Mouse (Mus musculus) spleen, adult 2 months (tissue): ENCODE results near the gene Olfr686. TPM values are rescaled to one million over a fixed set of nuclear protein-coding genes. Genes with fewer than 3 reads are reported as not detected.

Source experiments
- DNase-seq, 2 experiments: peaks; one replicate each; pipeline versions ENCODE4 v3.0.0 to v3.0.0-alpha.2; 2012 to 2021; ENCODE audit warnings: low spot score in 2 of 2, low read depth in 1 of 2
- H3K27ac ChIP-seq: fragments of 200-500 bp; 2 replicates; pipeline ENCODE4 v1.5.1; 2012; ENCODE audit warnings: low read length, inconsistent platforms; ENCODE audit not compliant: insufficient read depth
- H3K27me3 ChIP-seq: fragments of 200-500 bp; 2 replicates; pipeline ENCODE4 v1.6.1; 2012; ENCODE audit warnings: mild to moderate bottlenecking, moderate library complexity, low read length, inconsistent platforms; ENCODE audit not compliant: control insufficient read depth, insufficient read depth
- H3K36me3 ChIP-seq: fragments of 200-500 bp; 2 replicates; pipeline ENCODE4 v1.6.1; 2012; ENCODE audit warnings: mild to moderate bottlenecking, low read length, inconsistent platforms; ENCODE audit not compliant: control insufficient read depth, insufficient read depth
- H3K4me1 ChIP-seq: fragments of 200-500 bp; 2 replicates; pipeline ENCODE4 v1.6.1; 2011; ENCODE audit warnings: inconsistent platforms; ENCODE audit not compliant: control insufficient read depth, insufficient read depth, insufficient read length
- H3K4me3 ChIP-seq: fragments of 200-500 bp; 2 replicates; pipeline ENCODE4 v1.5.1; 2011; ENCODE audit warnings: mild to moderate bottlenecking, inconsistent platforms; ENCODE audit not compliant: insufficient read depth, insufficient read length; ENCODE audit errors: extremely low read depth
- CTCF ChIP-seq: fragments of 200-500 bp; IDR thresholded peaks from 2 replicates; pipeline ENCODE4 v1.5.1; 2011; ENCODE audit warnings: mild to moderate bottlenecking, inconsistent platforms; ENCODE audit not compliant: insufficient read depth, insufficient read length, insufficient replicate concordance; ENCODE audit errors: extremely low read depth
- POLR2A ChIP-seq: fragments of 200-500 bp; IDR thresholded peaks from 2 replicates; pipeline ENCODE4 v1.6.1; 2011; ENCODE audit warnings: low read depth, low read length, inconsistent platforms
- WGBS: fragments of 180-500 bp; shearing (Covaris S2); methylation state at CpG from one replicate; pipeline ENCODE4 v1.1.7; 2018; 5-methylcytosine and 5-hydroxymethylcytosine counted together
- polyA plus RNA-seq: library from polyadenylated mRNA; depleted of rRNA; stranded (reverse); fragments of >200 nt; gene quantifications from 2 replicates; pipeline ENCODE4 v1.2.3, GENCODE M21; 2012; rRNA removed

Olfr686 gene
- polyA plus RNA-seq, 1 experiment = not detected

DNA sequence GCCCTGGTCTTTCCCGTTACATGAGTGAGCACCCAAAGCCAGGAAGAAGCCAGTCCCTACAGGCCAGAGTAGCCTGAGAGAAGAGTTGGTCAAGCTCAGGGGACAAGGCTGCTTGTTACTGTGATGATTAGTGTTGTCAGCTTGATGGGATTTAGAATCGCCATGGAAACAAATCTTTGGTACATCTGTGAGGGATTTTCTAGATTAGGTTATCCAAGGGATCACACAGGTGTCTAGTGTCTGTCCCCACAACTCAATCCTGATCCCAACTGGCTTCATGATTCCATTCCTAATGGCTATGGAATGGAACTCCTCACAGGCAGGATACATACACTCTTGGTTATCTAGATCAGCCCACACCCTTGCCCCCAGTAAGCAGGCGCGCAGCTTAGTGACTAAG, 11.0 kb upstream of the Olfr686 start:
- no peaks in the 10 kb centered on the region for H3K36me3 ChIP-seq
- TF ChIP-seq POLR2A = no peak
- TF ChIP-seq CTCF = no peak
- 92% methylated on average over 4 of the region's 4 CpGs for WGBS
- H3K27ac ChIP-seq = no peak overlapping the region
- H3K4me3 ChIP-seq = no peak overlapping the region
- no peaks in the 10 kb centered on the region for H3K4me1 ChIP-seq
- H3K27me3 ChIP-seq = no peaks in the 10 kb centered on the region
- no peak for DNase-seq

DNA sequence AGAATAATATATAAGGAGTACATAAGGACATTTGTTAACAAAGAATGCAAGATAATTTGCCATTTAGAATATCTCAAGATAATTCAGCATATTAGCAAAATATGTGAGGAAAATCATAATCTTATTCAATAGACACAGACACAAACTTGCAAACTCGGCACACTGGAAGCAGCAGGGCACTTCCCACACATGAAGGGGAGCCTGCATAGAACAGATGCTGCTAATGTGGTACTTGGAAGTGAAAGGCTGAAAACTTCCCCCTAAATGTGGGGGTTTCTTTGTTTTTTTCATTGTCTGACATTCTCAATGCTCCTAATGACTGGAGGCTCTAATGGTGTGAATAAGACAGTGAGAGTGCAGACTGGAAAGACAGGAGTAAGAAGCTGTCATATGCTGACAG, 7.5 kb upstream of the Olfr686 start:
- Histone ChIP-seq H3K27me3 (no peaks in the 10 kb centered on the region), H3K27ac (no peak overlapping the region), H3K4me1 (no peaks in the 10 kb centered on the region), H3K4me3 (no peak overlapping the region), H3K36me3 (no peaks in the 10 kb centered on the region)
- no peak for TF ChIP-seq POLR2A
- TF ChIP-seq CTCF = no peak
- WGBS = 62% methylated on average over 1 of the region's 1 CpGs
- no peak for DNase-seq

DNA sequence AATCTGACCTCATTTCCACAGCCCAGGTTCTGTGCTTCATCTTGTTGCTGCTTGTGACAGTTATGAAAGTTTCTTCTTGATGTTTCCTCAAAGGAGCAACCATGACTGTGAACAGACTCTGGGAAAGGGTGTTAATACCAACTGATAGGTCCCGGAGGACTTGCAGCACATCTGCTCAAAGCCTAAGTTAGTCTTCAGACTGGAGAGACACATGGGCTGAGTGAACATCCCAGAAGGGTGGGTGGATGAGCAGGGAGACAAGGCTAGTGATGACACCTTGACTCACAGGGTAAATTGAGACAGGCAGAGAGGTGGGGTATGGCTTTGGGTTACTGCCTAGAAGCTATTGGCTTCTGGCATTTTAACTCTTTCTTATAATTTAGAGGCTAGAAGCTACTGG, 21.4 kb downstream of the Olfr686 start, which contains the start of gene Olfr685:
TSS of gene Olfr685 (minus strand) at position 101 of the 400 bp plus-strand sequence.
- no peak for TF ChIP-seq POLR2A
- TF ChIP-seq CTCF = no peak
- Histone ChIP-seq H3K4me3 (no peak within 1 kb of the TSS), H3K36me3 (no peaks in the 10 kb centered on the region), H3K27me3 (no peaks in the 10 kb centered on the region), H3K4me1 (no peaks in the 10 kb centered on the region), H3K27ac (no peak within 1 kb of the TSS)
- DNase-seq = no peak
- 87% methylated on average over 1 of the region's 1 CpGs for WGBS

DNA sequence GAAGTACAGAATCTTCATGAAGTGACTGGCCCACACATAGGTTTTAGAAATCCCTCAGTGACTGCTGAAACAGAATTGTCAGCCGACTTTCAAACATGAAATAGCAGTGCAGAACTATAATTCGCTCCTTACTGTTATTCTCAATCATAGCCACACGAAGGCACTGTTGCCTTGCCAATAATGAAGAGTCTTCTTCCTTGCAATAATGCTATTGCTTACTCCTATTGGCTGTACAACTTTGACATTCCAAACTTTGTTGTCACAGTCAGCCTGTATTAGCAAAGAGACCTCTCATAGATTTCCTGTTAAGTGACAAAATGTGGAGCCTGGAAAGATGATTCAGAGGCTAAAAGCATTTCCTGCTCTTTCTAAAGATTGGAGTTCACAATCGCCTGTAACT, 36.5 kb downstream of the Olfr686 start:
- H3K27ac ChIP-seq = no peak overlapping the region
- no peaks in the 10 kb centered on the region for H3K4me1 ChIP-seq
- 46% methylated on average over 4 of the region's 4 CpGs for WGBS
- no peak for DNase-seq
- TF ChIP-seq POLR2A (no peak), CTCF (no peak)
- no peaks in the 10 kb centered on the region for H3K36me3 ChIP-seq
- no peak overlapping the region for H3K4me3 ChIP-seq
- no peaks in the 10 kb centered on the region for H3K27me3 ChIP-seq

DNA sequence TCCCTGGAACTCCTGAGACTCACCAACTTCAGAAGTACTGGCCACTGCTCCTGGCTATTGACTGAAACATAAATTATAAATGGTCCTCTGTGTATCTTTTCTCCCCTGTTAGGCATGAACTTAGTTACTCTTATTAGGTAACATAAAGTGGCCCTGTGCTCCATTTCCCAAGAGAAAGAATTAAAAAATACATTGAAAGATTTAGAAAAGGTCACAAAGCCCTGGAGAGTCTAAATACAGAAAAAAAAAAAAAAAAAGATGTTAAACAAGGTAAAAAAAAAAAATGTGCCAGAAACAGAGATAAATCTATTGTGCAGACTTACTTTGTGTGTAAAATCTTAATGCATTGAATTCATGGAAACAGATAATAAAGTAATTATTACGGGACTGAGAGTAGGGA, 43.7 kb downstream of the Olfr686 start, which contains the start of gene Olfr684:
TSS of gene Olfr684 (minus strand) at position 101 of the 400 bp plus-strand sequence.
- Histone ChIP-seq H3K4me1 (no peaks in the 10 kb centered on the region), H3K27me3 (no peaks in the 10 kb centered on the region), H3K36me3 (no peaks in the 10 kb centered on the region), H3K27ac (no peak within 1 kb of the TSS), H3K4me3 (no peak within 1 kb of the TSS)
- no peak for TF ChIP-seq CTCF
- TF ChIP-seq POLR2A = no peak
- DNase-seq = no peak
- 60% methylated on average over 1 of the region's 1 CpGs for WGBS

Other genes starting within 250 kb of the Olfr686 start
- not detected in 2 replicates for gene Olfr670, start 244.9 kb downstream of the Olfr686 start, polyA plus RNA-seq
- gene Olfr671, start 228.4 kb downstream of the Olfr686 start, polyA plus RNA-seq = not detected in 2 replicates
- not detected in 2 replicates for gene Olfr672, start 205.5 kb downstream of the Olfr686 start, polyA plus RNA-seq
- gene Olfr675, start 179.0 kb downstream of the Olfr686 start, polyA plus RNA-seq = not detected in 2 replicates
- not detected in 2 replicates for gene Olfr676, start 174.8 kb downstream of the Olfr686 start, polyA plus RNA-seq
- gene Olfr677, start 156.1 kb downstream of the Olfr686 start, polyA plus RNA-seq = not detected in 2 replicates
- gene Olfr678, start 143.0 kb downstream of the Olfr686 start, polyA plus RNA-seq = not detected in 2 replicates
- not detected in 2 replicates for gene Olfr679, start 126.3 kb downstream of the Olfr686 start, polyA plus RNA-seq
- gene Olfr680-ps1, start 114.7 kb downstream of the Olfr686 start, polyA plus RNA-seq = not detected in 2 replicates
- not detected in 2 replicates for gene Olfr681, start 90.6 kb downstream of the Olfr686 start, polyA plus RNA-seq
- not detected in 2 replicates for gene Olfr683, start 60.5 kb downstream of the Olfr686 start, polyA plus RNA-seq
- not detected in 2 replicates for gene Olfr684, start 43.8 kb downstream of the Olfr686 start, polyA plus RNA-seq
- not detected in 2 replicates for gene Olfr685, start 21.5 kb downstream of the Olfr686 start, polyA plus RNA-seq
- gene Olfr688, start 80.6 kb upstream of the Olfr686 start, polyA plus RNA-seq = not detected in 2 replicates
- not detected in 2 replicates for gene Olfr689, start 103.7 kb upstream of the Olfr686 start, polyA plus RNA-seq
- gene Olfr690, start 126.6 kb upstream of the Olfr686 start, polyA plus RNA-seq = not detected in 2 replicates
- not detected in 2 replicates for gene Olfr691, start 134.8 kb upstream of the Olfr686 start, polyA plus RNA-seq
- gene Olfr692, start 160.7 kb upstream of the Olfr686 start, polyA plus RNA-seq = not detected in 2 replicates
- gene Gm5901, start 167.6 kb upstream of the Olfr686 start, polyA plus RNA-seq = not detected in 2 replicates
- 36.2 and 38.6 TPM in 2 replicates for gene Fam160a2, start 192.6 kb upstream of the Olfr686 start, polyA plus RNA-seq
- gene Cnga4, start 197.1 kb upstream of the Olfr686 start, polyA plus RNA-seq = not detected in 2 replicates
- gene Cckbr, start 218.2 kb upstream of the Olfr686 start, polyA plus RNA-seq = 0.11 TPM in 1 of 2 replicates, not detected in the other